Mouse (Mus musculus) megakaryocyte, embryonic 14.5 days (primary cell): ENCODE measurements around the gene Hmgb1.

Source experiments
- FLI1 ChIP-seq: IDR thresholded peaks from 2 replicates; pipeline ENCODE4 v1.6.1; 2012; ENCODE audit warnings: low read length, inconsistent platforms, mixed read lengths
- GATA1 ChIP-seq: IDR thresholded peaks from 3 replicates; pipeline ENCODE4 v1.6.1; 2012; ENCODE audit warnings: mixed read lengths, low read length, inconsistent platforms, borderline replicate concordance

DNA sequence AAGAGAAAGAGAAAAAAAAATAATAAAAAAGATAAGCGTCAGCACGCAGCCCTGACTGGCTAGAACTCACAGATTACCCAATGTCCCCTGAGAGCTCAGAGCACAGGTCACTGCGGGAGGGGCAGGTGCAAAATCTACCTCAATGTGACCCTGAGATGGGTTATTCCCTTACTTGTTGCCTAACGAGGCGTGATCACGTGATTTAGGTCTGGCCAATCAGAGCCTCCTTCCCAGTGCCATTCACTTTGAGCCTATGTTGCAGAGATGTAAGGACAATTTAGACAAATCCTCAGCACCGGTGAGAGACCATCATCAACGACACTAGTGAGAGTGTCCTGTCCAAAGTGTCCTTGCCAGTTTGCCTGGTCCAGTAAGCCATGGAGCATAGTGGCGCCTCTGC lies 44.0 kb downstream of the Hmgb1 start:
- TF ChIP-seq GATA1: no peak
- no peak for TF ChIP-seq FLI1
